Mouse (Mus musculus) E14TG2a.4 (cell line): ENCODE measurements around the gene Cdh13.
A peak's percentile ranks its signal among the peaks of the same experiment; 100 is the strongest.
"Not testable (repeated sequence)": the region's sequence is repeated elsewhere in the genome, so short reads cannot be mapped to it uniquely, and the experiment has no call there.

Experiments used
- H3K27me3 ChIP-seq: 2 replicates; pipeline ENCODE4 v1.6.1; 2014; ENCODE audit warnings: low read length, control low read depth; ENCODE audit not compliant: insufficient read depth
- H3K36me3 ChIP-seq: 2 replicates; pipeline ENCODE4 v1.6.1; 2014; ENCODE audit warnings: low read length, control low read depth; ENCODE audit not compliant: insufficient read depth
- H3K4me1 ChIP-seq: replicated peaks from 2 replicates; pipeline ENCODE4 v1.6.1; 2014; ENCODE audit warnings: low read depth, low read length, control low read depth
- H3K4me3 ChIP-seq: replicated peaks from 2 replicates; pipeline ENCODE4 v1.5.1; 2014; ENCODE audit warnings: mild to moderate bottlenecking, low read length
- H3K9me3 ChIP-seq: 2 replicates; pipeline ENCODE4 v1.6.1; 2014; ENCODE audit warnings: low read length, control low read depth
- CTCF ChIP-seq: conservative IDR thresholded peaks from 2 replicates; pipeline ENCODE4 v1.5.1; 2014; ENCODE audit warnings: low read length
- NANOG ChIP-seq: IDR thresholded peaks from 2 replicates; pipeline ENCODE4 v1.6.1; 2014; ENCODE audit warnings: borderline replicate concordance, low read length, mixed read lengths
- POU5F1 ChIP-seq: IDR thresholded peaks from 2 replicates; pipeline ENCODE4 v1.6.1; 2014; ENCODE audit warnings: low read length, borderline replicate concordance

Gene Cdh13

DNA sequence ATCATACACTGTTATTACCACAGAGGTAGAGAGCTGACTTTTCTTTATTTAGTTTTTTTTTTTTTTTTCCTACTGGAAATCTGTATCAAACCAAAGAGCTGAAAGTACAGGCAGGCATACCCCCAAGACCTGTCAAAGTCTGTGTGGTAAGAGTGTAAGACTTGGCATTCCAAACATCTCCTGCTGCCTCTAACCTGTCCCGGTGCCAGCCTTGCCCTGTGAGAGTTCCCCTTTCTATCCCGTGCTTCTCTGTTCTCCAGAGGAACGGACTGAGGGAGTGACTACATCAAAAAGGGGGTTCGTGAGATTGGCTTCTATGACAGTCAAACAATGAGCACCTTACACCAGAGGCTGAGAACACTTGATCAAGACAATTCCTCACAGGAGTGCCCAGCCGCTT, 458.2 kb downstream of the Cdh13 start:
- TF ChIP-seq CTCF (no peak), POU5F1 (no peak), NANOG (no peak)
- peaks cover 7% of the 10 kb centered on the region; the same call in 1 of the 2 replicates for H3K4me1 ChIP-seq

DNA sequence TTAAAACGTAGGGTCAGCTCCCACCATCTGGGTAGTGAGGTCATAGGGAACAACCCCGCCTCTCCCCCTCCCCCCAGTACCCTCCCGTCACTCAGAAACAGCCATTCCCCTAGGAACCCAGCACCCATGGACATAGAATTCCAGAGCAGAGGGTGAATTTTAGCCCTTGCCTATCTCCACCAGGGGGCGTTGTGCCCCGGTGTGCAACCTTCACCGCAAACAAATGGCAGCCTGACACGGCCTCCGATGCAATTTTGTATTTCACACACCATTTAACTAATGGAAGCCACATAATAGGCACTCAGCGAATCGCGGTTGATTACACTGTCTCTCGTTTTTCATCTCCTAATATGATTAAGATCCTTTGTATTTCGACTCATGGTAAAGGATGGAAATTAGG, 461.5 kb downstream of the Cdh13 start:
- Histone ChIP-seq H3K27me3 (peaks cover 7% of the 10 kb centered on the region), H3K4me3 (no peak overlapping the region), H3K36me3 (no peaks in the 10 kb centered on the region), H3K9me3 (peaks cover 3% of the 10 kb centered on the region; the same call in 1 of the 2 replicates), H3K4me1 (peaks cover 7% of the 10 kb centered on the region; the same call in 1 of the 2 replicates)
- no peak for TF ChIP-seq POU5F1
- peak; percentile 71 for TF ChIP-seq CTCF
- TF ChIP-seq NANOG, result no peak

More for the DNA sequence above, 458.2 kb downstream of the Cdh13 start:
- Histone ChIP-seq H3K36me3 (no peaks in the 10 kb centered on the region), H3K4me3 (no peak overlapping the region), H3K27me3 (peaks cover 4% of the 10 kb centered on the region), H3K9me3 (peaks cover 3% of the 10 kb centered on the region)

DNA sequence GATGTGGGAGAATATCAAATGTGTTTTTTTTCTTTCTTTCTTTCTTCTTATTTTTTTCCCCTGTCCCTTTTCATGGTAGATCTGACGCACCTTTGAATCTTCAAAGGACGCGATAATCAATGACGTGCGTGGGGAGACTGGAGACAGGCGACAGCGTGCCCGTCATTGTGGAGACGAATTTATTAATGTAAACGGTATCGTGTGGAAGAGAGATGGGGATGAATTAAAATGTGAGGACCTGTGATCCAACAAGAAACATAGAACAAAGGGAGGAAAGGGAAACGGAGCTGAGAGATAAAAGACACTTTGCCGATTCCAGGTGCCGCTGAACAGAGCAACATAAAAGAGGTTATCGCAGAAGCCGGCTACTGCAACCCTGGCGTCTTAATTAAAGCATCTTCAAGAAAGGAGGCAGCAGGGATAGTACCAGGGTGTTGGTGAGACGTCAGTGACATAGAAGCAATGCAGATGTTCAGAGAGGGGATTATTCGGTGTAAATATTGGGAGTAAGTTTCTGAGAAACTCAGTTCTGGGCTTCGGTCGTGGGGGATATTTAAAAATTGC, 464.6 kb downstream of the Cdh13 start:
- no peaks in the 10 kb centered on the region for H3K36me3 ChIP-seq
- H3K4me3 ChIP-seq, result no peak overlapping the region
- TF ChIP-seq POU5F1 (no peak), NANOG (no peak), CTCF (no peak)
- H3K27me3 ChIP-seq, result peaks cover 7% of the 10 kb centered on the region; the same call in 1 of the 2 replicates
- H3K4me1 ChIP-seq, result peaks cover 5% of the 10 kb centered on the region; the same call in 1 of the 2 replicates
- H3K9me3 ChIP-seq, result no peaks in the 10 kb centered on the region

DNA sequence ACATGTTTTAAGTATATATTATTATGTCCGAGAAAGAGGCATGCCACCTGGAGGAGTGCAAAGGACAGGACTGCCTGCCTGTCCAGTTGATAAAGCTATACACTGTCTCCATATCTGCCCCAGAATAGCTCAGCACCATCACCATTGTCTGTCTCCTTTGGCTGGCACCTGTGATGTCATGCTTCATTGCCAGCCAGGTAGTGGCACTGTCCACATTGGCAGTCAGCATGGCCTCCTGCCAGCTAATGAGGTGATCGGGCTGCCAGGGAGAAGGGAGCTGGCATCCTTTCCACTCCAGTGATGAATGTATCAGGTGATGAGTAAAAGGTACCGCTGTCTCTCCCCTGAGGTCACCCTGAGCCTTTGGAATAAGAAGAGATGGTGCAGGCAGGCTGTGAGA, 465.7 kb downstream of the Cdh13 start:
- Histone ChIP-seq H3K4me3 (no peak overlapping the region), H3K36me3 (no peaks in the 10 kb centered on the region), H3K27me3 (peaks cover 5% of the 10 kb centered on the region; the same call in 1 of the 2 replicates), H3K4me1 (peaks cover 5% of the 10 kb centered on the region; the same call in 1 of the 2 replicates), H3K9me3 (no peaks in the 10 kb centered on the region)
- TF ChIP-seq NANOG, result no peak
- TF ChIP-seq POU5F1, result no peak
- no peak for TF ChIP-seq CTCF

GRCm38 (mm10) chr8:118749786-118750185, 466.3 kb downstream of the Cdh13 start:
- no peaks in the 10 kb centered on the region for H3K4me1 ChIP-seq
- H3K36me3 ChIP-seq, result no peaks in the 10 kb centered on the region
- TF ChIP-seq POU5F1, result no peak
- TF ChIP-seq NANOG, result no peak
- no peak for TF ChIP-seq CTCF
- 0 out of 2 replicates have a peak, but pooled peaks cover 3% of the 10 kb centered on the region for H3K27me3 ChIP-seq
- no peaks in the 10 kb centered on the region for H3K9me3 ChIP-seq
- H3K4me3 ChIP-seq, result no peak overlapping the region

DNA sequence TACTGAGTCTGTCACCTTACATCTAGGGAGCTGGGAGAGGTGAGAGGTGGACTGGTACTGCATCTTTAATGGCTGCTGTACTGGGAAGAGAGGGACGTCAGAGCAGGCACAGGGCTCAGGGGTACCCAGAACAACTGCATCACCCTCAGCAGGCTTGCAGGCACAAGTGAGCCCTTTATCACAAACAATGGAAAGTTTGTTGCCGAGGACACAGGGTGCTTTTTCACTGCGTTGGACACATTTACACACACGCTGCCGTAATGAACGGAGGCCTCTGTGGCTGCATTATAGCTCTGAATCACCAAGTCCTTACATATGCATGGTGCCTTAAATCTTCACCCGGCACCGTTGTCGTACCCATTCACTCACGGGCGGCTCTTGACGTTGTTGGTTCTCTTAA, 470.2 kb downstream of the Cdh13 start:
- 0 out of 2 replicates have a peak, but pooled peaks cover 3% of the 10 kb centered on the region for H3K27me3 ChIP-seq
- no peak overlapping the region for H3K4me3 ChIP-seq
- H3K9me3 ChIP-seq, result no peaks in the 10 kb centered on the region
- no peak for TF ChIP-seq CTCF
- no peak for TF ChIP-seq POU5F1
- no peak for TF ChIP-seq NANOG
- no peaks in the 10 kb centered on the region for H3K36me3 ChIP-seq
- H3K4me1 ChIP-seq, result no peaks in the 10 kb centered on the region

DNA sequence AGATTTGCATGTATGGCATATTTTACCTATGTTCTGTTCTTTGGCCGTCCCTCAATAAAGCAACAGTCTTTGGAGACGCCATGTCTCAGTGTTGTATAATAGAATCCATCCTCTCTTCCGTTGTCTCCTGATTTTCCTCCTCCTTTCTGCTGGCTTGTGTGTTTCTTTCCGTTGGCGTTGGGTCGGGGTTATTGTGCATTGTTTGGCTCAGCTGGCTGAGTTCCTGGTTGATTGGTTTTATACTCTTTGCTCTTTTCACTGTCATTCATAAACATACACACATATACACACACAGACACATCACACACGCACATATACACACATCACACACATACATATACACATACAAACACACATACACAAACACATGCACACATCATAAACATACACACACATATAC, 470.6 kb downstream of the Cdh13 start:
- TF ChIP-seq CTCF (no peak), NANOG (no peak), POU5F1 (no peak)
- H3K36me3 ChIP-seq, result no peaks in the 10 kb centered on the region

DNA sequence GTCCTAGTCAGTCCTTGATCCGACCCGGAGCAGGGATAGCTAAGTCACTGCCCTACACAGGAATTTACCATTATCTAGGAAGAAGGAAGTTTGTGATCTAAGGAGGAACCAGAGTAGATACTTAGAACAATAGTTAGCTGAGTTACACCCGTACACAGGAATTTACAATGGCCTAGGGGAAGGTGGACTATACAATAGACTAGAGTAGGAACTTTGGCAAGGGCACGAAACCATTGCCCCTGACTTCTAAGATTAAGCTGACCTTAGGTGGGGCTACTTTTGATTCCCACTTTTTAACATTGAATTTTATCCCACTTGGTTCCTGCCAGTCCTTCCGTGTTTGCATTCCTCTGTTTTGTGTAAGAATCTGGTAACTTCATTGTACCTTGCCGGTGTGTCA, 494.0 kb downstream of the Cdh13 start:
- not testable (repeated sequence) for H3K4me1 ChIP-seq, H3K4me3 ChIP-seq

More for the DNA sequence above, 470.6 kb downstream of the Cdh13 start:
- 0 out of 2 replicates have a peak, but pooled peaks cover 3% of the 10 kb centered on the region for H3K27me3 ChIP-seq
- H3K9me3 ChIP-seq, result no peaks in the 10 kb centered on the region
- no peaks in the 10 kb centered on the region for H3K4me1 ChIP-seq
- H3K4me3 ChIP-seq, result no peak overlapping the region

DNA sequence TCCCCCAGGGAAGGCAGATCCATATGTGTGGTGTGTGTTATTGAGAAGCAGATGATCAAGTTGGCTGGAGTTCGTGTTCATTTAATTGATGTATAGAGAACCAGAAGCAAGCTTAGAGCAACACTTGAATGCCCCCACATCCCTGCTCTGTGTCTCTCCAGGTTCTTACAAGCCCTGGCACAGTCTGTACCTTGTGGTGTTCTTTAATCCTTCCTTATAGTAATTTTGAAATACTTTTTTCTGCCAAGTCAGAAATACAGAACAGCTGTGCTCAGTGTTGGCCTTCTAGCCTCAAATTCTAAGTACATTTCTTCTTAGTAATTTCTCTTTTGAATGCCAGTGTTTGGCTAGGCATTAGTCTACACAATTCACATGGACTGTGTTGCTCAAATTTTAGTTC, 494.8 kb downstream of the Cdh13 start:
- TF ChIP-seq POU5F1 (no peak), CTCF (no peak), NANOG (no peak)
- H3K9me3 ChIP-seq, result peaks cover 29% of the 10 kb centered on the region
- no peaks in the 10 kb centered on the region for H3K4me1 ChIP-seq
- H3K36me3 ChIP-seq, result no peaks in the 10 kb centered on the region
- H3K4me3 ChIP-seq, result no peak overlapping the region
- peaks cover 3% of the 10 kb centered on the region; the same call in 1 of the 2 replicates for H3K27me3 ChIP-seq

More for the DNA sequence above, 494.0 kb downstream of the Cdh13 start:
- H3K27me3 ChIP-seq, H3K36me3 ChIP-seq: not testable (repeated sequence)
- H3K9me3 ChIP-seq, result peaks cover 29% of the 10 kb centered on the region
